Mouse (Mus musculus) lung, embryonic 16.5 days (tissue): ENCODE measurements around the gene Dbr1. TPM values are rescaled to one million over a fixed set of nuclear protein-coding genes. Genes with fewer than 3 reads are reported as not detected.
A peak's percentile ranks its signal among the peaks of the same experiment; 100 is the strongest.

Source experiments
- ATAC-seq: fragments of 200-750 bp; cut with Nextera tagmentation; 2 replicates; pipeline ENCODE4 v1.8.0; 2017; ENCODE audit warnings: low read depth, mild to moderate bottlenecking, moderate library complexity
- H3K27ac ChIP-seq: fragments of 300-500 bp; sonication (generic); 2 replicates; pipeline ENCODE4 v1.5.1; 2014; ENCODE audit warnings: mild to moderate bottlenecking, control low read depth, low read length
- H3K27me3 ChIP-seq: fragments of 300-500 bp; sonication (generic); 2 replicates; pipeline ENCODE4 v1.6.1; 2014; ENCODE audit warnings: low read depth, low read length, mixed read lengths; ENCODE audit not compliant: control insufficient read depth, insufficient read depth
- H3K36me3 ChIP-seq: fragments of 300-500 bp; sonication (generic); 2 replicates; pipeline ENCODE4 v1.6.1; 2014; ENCODE audit warnings: low read length; ENCODE audit not compliant: control insufficient read depth, insufficient read depth
- H3K4me1 ChIP-seq: fragments of 300-500 bp; sonication (generic); replicated peaks from 2 replicates; pipeline ENCODE4 v1.6.1; 2014; ENCODE audit warnings: low read length, mixed read lengths; ENCODE audit not compliant: control insufficient read depth, insufficient read depth
- H3K4me2 ChIP-seq: fragments of 300-500 bp; sonication (generic); 2 replicates; pipeline ENCODE4 v1.6.1; 2014; ENCODE audit warnings: low read depth, low read length, control low read depth
- H3K4me3 ChIP-seq: fragments of 300-500 bp; sonication (generic); 2 replicates; pipeline ENCODE4 v1.5.1; 2014; ENCODE audit warnings: mild to moderate bottlenecking, low read length, control low read depth
- H3K9ac ChIP-seq: fragments of 300-500 bp; sonication (generic); 2 replicates; pipeline ENCODE4 v1.6.1; 2014; ENCODE audit warnings: low read length, control low read depth
- H3K9me3 ChIP-seq: fragments of 300-500 bp; sonication (generic); 2 replicates; pipeline ENCODE4 v1.6.1; 2016; ENCODE audit warnings: low read length; ENCODE audit not compliant: control insufficient read depth
- WGBS: fragments of 180-500 bp; shearing (Covaris S2); extraction: QIAGEN DNeasy Blood & Tissue Kit; methylation state at CpG from one replicate; pipeline ENCODE4 v1.1.7; 2014; 5-methylcytosine and 5-hydroxymethylcytosine counted together
- polyA plus RNA-seq: library from polyadenylated mRNA; unstranded; fragments of >200 nt; fragmentation: Nextera tagmentation; extraction: Ambion mirVana; gene quantifications from 2 replicates; pipeline ENCODE4 v1.2.1, GENCODE M21; 2015

Dbr1 gene
- polyA plus RNA-seq, 1 experiment from 2014 or later: 31.2 TPM

DNA sequence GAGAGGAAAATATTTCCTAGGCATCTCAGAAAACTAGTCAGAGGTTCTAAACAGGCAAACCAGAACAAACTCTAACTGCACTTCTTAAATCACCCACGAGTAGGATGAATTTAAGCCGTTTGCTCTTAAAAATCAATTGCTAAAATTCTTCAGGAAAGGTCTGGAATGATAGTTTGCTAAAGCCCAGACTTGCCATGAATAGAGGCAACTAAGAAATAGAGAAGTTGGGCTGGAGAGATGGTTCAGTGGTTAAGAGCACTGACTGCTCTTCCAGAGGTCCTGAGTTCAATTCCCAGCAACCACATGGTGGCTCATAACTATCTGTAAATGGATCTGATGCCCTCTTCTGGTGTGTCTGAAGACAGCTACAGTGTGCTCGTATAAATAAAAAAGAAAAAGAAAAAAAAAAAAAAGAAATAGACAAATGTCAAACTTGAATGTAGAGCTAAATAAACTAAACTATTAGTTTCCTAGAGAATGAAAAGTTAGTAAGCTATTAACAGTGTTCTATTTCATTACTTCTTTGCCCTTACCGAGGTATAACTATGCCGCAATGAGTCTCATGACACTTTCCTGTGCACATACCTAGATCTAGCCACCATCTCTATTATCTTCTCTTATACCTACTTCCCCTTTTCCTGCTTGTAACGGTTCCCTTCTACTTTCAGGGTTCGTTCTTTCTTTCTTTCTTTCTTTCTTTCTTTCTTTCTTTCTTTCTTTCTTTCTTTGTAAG lies 16.6 kb upstream of the Dbr1 start:
- H3K9ac ChIP-seq: no peak overlapping the region
- no peak overlapping the region for H3K4me2 ChIP-seq
- H3K4me1 ChIP-seq: no peaks in the 10 kb centered on the region
- H3K27ac ChIP-seq: no peak overlapping the region
- no peak for ATAC-seq
- H3K27me3 ChIP-seq: no peaks in the 10 kb centered on the region
- H3K9me3 ChIP-seq: no peaks in the 10 kb centered on the region
- 86% methylated on average over 7 of the region's 7 CpGs for WGBS
- H3K4me3 ChIP-seq: no peak overlapping the region
- H3K36me3 ChIP-seq: no peaks in the 10 kb centered on the region

DNA sequence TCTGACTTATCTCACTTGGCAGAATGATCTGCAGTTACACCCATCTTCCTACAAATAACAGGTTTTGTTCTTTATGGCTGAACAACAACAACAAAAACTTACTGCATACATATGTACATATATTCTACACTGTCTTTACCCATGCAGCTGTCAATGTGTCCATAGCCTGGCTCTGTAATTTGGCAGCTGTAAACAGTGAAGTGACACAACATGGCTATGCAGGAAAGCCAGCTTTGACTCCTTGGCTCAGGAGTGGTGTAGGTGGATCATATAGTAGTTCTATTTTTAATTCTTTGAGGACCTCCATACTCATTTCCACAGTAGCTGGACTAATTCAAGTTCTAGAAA lies 16.1 kb upstream of the Dbr1 start:
- no peak for ATAC-seq
- Histone ChIP-seq H3K4me3 (no peak overlapping the region), H3K36me3 (no peaks in the 10 kb centered on the region), H3K4me1 (no peaks in the 10 kb centered on the region), H3K4me2 (no peak overlapping the region), H3K27me3 (no peaks in the 10 kb centered on the region), H3K9me3 (no peaks in the 10 kb centered on the region), H3K27ac (no peak overlapping the region), H3K9ac (no peak overlapping the region)

DNA sequence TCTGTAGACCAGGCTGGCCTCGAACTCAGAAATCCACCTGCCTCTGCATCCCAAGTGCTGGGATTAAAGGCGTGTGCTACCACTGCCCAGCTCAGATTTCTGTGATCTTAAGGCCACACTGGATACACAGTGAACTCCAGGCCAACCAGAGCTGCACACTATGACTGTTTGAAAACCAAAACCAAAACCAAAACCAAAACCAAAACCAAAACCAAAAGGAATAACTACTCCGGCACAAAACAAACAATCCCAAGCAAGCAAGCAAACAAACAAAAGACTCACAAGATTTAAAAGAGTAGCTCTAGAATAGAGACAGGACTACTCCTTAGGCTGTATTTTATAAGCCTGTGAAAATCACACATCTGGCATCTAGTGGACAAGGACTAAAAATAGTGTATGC lies 15.2 kb upstream of the Dbr1 start:
- ATAC-seq: no peak
- Histone ChIP-seq H3K27me3 (no peaks in the 10 kb centered on the region), H3K36me3 (no peaks in the 10 kb centered on the region), H3K4me3 (no peak overlapping the region), H3K4me2 (no peak overlapping the region), H3K9ac (no peak overlapping the region), H3K9me3 (no peaks in the 10 kb centered on the region), H3K4me1 (no peaks in the 10 kb centered on the region), H3K27ac (no peak overlapping the region)
- 85% methylated on average over 3 of the region's 3 CpGs for WGBS

DNA sequence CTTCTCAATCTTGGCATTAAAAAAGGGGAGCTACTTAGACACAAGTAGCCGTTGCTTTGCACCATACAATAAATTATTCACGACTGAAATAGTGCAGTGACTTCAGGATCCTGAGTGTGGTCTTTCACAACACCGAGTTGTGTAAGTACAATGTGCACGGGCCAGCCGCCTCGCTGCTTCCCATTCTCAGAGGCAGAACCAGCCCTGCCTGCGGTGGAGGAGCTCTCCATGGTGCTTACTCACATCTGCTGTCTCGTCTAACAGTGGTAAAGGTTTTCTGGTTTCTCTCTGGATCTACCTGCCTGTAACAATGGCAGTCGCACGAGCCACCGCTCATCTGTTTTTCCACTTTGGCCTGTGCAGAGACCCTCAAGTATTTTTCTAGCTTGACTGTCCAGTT lies 11.9 kb upstream of the Dbr1 start:
- Histone ChIP-seq H3K27ac (no peak overlapping the region), H3K4me3 (no peak overlapping the region), H3K27me3 (no peaks in the 10 kb centered on the region), H3K9ac (no peak overlapping the region), H3K9me3 (no peaks in the 10 kb centered on the region), H3K4me1 (peaks cover 5% of the 10 kb centered on the region; the same call in 1 of the 2 replicates), H3K4me2 (no peak overlapping the region), H3K36me3 (no peaks in the 10 kb centered on the region)
- 0 out of 2 replicates have a peak, but pooled peaks have one; percentile 39 for ATAC-seq
- 14% methylated on average over 11 of the region's 11 CpGs for WGBS

DNA sequence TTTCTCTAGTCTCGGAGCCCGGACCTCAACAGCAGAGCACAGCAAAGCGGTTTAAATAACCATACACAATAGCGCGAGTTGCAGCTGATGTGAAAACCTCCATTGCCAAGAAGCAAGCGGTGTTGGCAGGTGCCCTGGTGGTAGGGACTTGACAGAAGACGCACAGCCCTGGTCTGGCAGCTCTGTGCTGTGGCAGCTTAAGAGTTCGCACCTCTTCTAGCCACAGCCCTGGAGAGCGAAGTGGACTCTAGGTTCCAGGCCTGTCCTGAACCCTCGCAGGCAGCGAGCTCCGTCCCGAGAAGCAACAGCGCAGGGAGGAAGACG lies 7.6 kb upstream of the Dbr1 start:
- whole genome bisulfite sequencing: under 1% methylated on average over 15 of the region's 15 CpGs
- Histone ChIP-seq H3K27me3 (no peaks in the 10 kb centered on the region), H3K9me3 (no peaks in the 10 kb centered on the region), H3K4me3 (peak overlapping the region; percentile 77), H3K9ac (peak overlapping the region; percentile 92), H3K36me3 (no peaks in the 10 kb centered on the region), H3K4me2 (peak overlapping the region; percentile 91), H3K27ac (peak overlapping the region; percentile 98), H3K4me1 (peaks cover 5% of the 10 kb centered on the region)
- ATAC-seq: no peak; the same call in 1 of the 2 replicates

DNA sequence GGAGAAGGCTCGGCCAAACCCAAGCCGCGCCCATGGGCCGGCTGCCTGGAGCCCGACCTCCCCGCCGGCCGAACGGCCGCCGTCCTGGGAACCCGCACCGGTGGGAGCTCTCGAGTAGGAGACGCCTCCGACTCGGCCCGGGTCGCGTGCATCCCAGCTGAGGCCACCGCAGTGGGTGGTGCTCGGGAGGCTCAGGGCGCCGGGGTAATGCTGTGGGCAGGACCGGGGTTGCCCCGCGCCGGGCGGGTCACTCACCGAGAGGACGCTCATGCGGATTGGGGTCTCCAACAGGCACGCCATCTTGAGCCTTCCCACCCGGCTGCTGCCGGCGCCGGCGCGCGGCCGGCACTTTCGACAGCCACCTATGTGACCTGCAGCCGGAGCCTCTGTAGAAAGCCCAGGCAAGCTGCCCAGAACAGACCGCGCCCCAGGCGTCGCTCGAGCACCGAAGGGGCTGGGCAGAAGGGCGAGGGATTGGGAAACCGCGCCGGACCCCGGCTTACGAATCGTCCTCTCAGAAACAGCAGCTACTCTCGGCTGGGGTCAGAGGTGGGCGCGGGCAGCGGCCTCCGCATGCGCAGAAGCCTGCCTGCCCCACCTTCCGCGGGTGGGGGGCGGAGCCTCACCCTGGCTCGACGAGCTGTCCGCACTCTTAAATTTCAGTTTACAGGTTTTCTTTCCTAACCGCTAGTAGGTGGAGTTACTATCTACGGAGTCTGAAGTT lies 7.1 kb upstream of the Dbr1 start, which contains the start of gene Armc8:
Gene Armc8, minus strand, starts transcription at position 553 of the 724 bp plus-strand sequence.
- H3K9me3 ChIP-seq: no peaks in the 10 kb centered on the region
- WGBS: 0% methylated on average over 69 of the region's 70 CpGs
- peak within 1 kb of the TSS; percentile 92 for H3K9ac ChIP-seq
- peaks cover 5% of the 10 kb centered on the region for H3K4me1 ChIP-seq
- no peaks in the 10 kb centered on the region for H3K27me3 ChIP-seq
- H3K4me3 ChIP-seq: peak within 1 kb of the TSS; percentile 77
- H3K27ac ChIP-seq: peak within 1 kb of the TSS; percentile 98
- peak; percentile 97 for ATAC-seq
- H3K36me3 ChIP-seq: no peaks in the 10 kb centered on the region
- peak within 1 kb of the TSS; percentile 91 for H3K4me2 ChIP-seq

DNA sequence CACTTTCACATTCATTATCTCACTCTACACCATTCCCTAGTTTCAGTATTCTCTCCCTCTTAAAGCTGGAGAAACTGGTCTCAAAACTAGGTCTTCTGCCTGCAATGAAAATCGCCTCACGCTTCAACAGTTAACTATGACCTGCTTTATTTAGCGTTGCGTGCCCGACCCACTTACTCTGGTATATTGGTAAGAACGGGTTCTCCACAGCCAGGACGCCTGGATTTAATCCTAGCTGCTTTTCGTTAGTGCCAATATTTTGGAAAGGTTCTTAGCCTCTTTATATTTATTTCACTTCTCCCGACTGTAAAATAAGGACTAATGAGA lies 6.6 kb upstream of the Dbr1 start:
- Histone ChIP-seq H3K27me3 (no peaks in the 10 kb centered on the region), H3K4me1 (peaks cover 5% of the 10 kb centered on the region), H3K4me2 (peak overlapping the region; percentile 91), H3K9me3 (no peaks in the 10 kb centered on the region), H3K9ac (peak overlapping the region; percentile 92), H3K27ac (peak overlapping the region; percentile 98), H3K4me3 (peak overlapping the region; percentile 77), H3K36me3 (no peaks in the 10 kb centered on the region)
- ATAC-seq: no peak
- 2% methylated on average over 9 of the region's 9 CpGs for WGBS

DNA sequence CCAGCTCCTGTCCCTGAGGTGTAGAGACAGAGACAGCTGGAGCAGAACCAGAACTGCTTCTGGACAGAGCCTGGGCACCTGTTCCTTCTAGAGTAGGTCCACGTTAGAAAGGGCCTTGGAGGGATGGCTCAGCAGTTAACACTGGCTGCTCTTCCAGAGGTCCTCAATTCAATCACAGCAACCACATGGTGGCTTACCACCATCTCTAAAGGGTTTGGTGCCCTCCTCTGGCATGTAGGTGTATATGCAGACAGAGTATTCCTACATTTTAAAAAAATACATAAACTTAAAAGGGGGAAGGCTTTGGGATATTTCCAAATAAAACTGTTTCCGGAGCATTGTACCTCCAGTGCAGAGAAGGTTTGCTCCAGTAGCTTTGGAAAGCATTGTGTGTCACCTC lies 5.1 kb downstream of the Dbr1 start:
- 29% methylated on average over 2 of the region's 2 CpGs for WGBS

DNA sequence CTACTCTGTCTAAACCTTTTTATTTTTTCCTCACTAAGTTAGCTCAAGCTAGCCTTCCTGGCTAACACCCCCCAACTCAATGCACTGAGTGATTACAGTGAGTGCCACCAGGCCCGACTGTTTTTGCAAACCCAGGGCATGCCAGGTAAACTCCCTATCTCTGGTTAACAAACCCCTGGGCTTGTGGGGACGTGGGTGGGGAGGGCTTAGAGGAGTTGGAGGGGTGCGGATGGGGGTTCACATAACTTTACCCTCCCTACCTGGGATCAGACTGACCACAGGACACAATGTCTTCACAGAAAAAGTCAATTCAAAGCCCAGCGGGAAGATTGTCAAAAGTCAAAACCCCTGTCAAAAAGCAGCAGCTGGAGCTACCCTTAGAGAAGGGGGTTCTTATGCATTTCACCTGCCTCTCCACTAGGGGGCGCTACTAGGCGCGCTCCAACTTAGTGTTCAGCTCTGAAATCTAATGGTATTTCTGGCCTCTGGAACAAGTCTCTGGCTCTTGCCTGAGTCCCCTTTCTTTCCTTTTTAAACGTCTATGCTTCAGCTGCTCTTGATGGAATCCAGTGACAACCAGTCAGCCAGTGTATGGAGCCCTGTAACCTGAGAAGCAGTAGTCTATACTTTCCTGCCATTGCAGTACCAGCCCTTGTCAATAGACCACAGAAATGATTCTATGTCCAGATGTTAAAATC lies 12.1 kb downstream of the Dbr1 start:
- ATAC-seq: peak; percentile 49; the same call in 1 of the 2 replicates
- WGBS: 29% methylated on average over 8 of the region's 8 CpGs
- H3K9ac ChIP-seq: no peak overlapping the region
- H3K27me3 ChIP-seq: no peaks in the 10 kb centered on the region
- no peak overlapping the region for H3K4me3 ChIP-seq
- no peaks in the 10 kb centered on the region for H3K9me3 ChIP-seq
- H3K27ac ChIP-seq: no peak overlapping the region
- no peak overlapping the region for H3K4me2 ChIP-seq
- no peaks in the 10 kb centered on the region for H3K4me1 ChIP-seq
- H3K36me3 ChIP-seq: peaks cover 8% of the 10 kb centered on the region

More for the DNA sequence above, 5.1 kb downstream of the Dbr1 start:
- no peaks in the 10 kb centered on the region for H3K9me3 ChIP-seq
- no peak overlapping the region for H3K9ac ChIP-seq
- H3K36me3 ChIP-seq: peaks cover 21% of the 10 kb centered on the region
- no peak overlapping the region for H3K4me2 ChIP-seq
- peaks cover 6% of the 10 kb centered on the region; the same call in 1 of the 2 replicates for H3K4me1 ChIP-seq
- no peaks in the 10 kb centered on the region for H3K27me3 ChIP-seq
- ATAC-seq: peak; percentile 43; the same call in 1 of the 2 replicates
- no peak overlapping the region for H3K27ac ChIP-seq
- H3K4me3 ChIP-seq: no peak overlapping the region
